Mouse (Mus musculus): Measurements from ENCODE around the gene Lin28b. TPM values are rescaled to one million over a fixed set of nuclear protein-coding genes. Genes with fewer than 3 reads are reported as not detected.

Lin28b gene
- 19.4 and 19.8 TPM in 2 replicates for polyA plus RNA-seq (2016; fragmentation: Nextera tagmentation; extraction: Ambion mirVana)

DNA sequence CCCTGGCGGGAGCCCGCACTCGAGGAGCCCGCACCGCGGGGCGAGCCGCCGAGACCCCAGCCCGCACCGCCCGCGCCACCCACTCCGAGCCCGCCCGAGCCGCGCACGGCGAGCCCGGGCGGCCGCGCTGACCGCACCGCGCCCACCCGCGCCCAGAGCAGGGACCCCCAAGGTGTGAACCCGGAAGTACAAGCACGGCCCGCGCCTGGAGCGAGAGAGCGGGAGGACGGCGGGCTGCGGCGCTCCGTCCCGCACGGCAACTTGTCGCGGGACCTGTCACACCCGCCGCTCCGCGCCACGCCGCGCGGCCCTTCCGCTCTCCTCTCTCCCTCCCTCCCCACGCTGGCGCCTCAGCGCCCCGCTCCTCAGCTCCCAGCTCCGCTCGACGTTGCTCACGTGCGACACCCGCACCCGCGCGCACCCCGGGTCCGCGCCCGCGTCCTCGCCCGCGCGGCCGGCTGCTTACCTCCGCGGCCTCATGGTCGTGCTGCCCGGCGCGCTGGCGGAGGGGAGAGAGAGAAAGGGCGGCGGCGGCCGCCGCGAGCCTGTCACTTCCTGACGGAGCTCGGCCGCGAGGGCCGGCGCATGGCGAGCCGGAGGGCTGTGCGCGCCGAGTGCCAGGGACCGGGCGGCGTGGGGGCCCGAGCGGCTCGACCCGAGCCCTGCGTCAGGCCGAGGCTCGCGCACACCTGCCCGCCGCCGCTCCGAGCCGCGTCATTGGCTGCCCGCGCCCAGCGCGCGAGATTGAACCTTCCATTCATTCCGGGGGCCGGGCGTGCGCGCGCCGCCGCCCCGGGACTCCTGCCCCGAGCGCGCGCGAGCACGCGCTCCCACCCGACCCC lies at the start of gene Lin28b:
TSS of gene Lin28b (minus strand) at position 635 of the 842 bp plus-strand sequence.
- Histone ChIP-seq H3K9ac (peak within 1 kb of the TSS; percentile 86), H3K27me3 (replicated peaks) (peaks cover 25% of the 10 kb centered on the region), H3K4me2 (peak within 1 kb of the TSS; percentile 99), H3K9me3 (replicated peaks) (no peaks in the 10 kb centered on the region), H3K4me3 (peak within 1 kb of the TSS; percentile 80), H3K4me1 (peaks cover 7% of the 10 kb centered on the region), H3K36me3 (no peaks in the 10 kb centered on the region), H3K27ac (peak within 1 kb of the TSS; percentile 78)
- under 1% methylated on average over 99 of the region's 139 CpGs for WGBS (ENCODE audit: insufficient replicate concordance)
- peak; percentile 90 for ATAC-seq

DNA sequence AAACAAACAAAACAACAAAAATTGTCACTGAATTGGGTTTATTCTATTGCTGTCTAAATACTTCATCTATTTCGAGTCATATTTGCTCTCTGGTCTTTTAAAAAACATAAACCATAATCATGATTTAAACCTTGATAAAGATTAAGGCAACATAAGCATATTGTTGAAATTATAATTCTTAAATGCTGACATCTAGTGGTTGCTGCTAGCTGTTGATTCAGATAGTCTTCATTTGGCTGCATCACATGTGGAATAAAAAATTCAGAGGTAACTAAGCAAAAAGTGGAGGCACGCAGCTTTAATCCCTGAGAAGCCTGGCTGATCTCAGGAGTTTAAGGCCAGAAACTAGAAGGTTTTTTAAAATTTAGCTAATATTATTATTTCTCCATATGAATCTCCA lies 25.6 kb upstream of the Lin28b start:
- no peaks in the 10 kb centered on the region for H3K4me1 ChIP-seq
- no peak overlapping the region for H3K27ac ChIP-seq
- 52% methylated on average over 2 of the region's 2 CpGs for WGBS (ENCODE audit: insufficient replicate concordance)
- no peak overlapping the region for H3K4me3 ChIP-seq
- ATAC-seq: no peak
- H3K9me3 ChIP-seq (replicated peaks): no peaks in the 10 kb centered on the region
- no peak overlapping the region for H3K9ac ChIP-seq
- H3K36me3 ChIP-seq: no peaks in the 10 kb centered on the region
- H3K27me3 ChIP-seq (replicated peaks): no peaks in the 10 kb centered on the region
- no peak overlapping the region for H3K4me2 ChIP-seq

- 67% methylated on average over 3 of the region's 3 CpGs for WGBS (ENCODE audit: insufficient replicate concordance)
- no peaks in the 10 kb centered on the region for H3K27me3 ChIP-seq (replicated peaks)
- no peaks in the 10 kb centered on the region for H3K36me3 ChIP-seq
- H3K27ac ChIP-seq: no peak overlapping the region
- H3K9ac ChIP-seq: no peak overlapping the region
- ATAC-seq: no peak
- H3K4me1 ChIP-seq: no peaks in the 10 kb centered on the region
- H3K4me2 ChIP-seq: no peak overlapping the region
- H3K4me3 ChIP-seq: no peak overlapping the region
- no peaks in the 10 kb centered on the region for H3K9me3 ChIP-seq (replicated peaks)
These were observed 24.5 kb upstream of the Lin28b start for GRCm38 (mm10) chr10:45510662-45511061.

GRCm38 (mm10) chr10:45500259-45500658 lies 14.1 kb upstream of the Lin28b start:
- H3K4me3 ChIP-seq: no peak overlapping the region
- no peaks in the 10 kb centered on the region for H3K36me3 ChIP-seq
- H3K9ac ChIP-seq: no peak overlapping the region
- 62% methylated on average over 1 of the region's 1 CpGs for WGBS (ENCODE audit: insufficient replicate concordance)
- no peak overlapping the region for H3K4me2 ChIP-seq
- no peaks in the 10 kb centered on the region for H3K4me1 ChIP-seq
- no peak for ATAC-seq
- no peaks in the 10 kb centered on the region for H3K27me3 ChIP-seq (replicated peaks)
- H3K9me3 ChIP-seq (replicated peaks): no peaks in the 10 kb centered on the region
- H3K27ac ChIP-seq: no peak overlapping the region

DNA sequence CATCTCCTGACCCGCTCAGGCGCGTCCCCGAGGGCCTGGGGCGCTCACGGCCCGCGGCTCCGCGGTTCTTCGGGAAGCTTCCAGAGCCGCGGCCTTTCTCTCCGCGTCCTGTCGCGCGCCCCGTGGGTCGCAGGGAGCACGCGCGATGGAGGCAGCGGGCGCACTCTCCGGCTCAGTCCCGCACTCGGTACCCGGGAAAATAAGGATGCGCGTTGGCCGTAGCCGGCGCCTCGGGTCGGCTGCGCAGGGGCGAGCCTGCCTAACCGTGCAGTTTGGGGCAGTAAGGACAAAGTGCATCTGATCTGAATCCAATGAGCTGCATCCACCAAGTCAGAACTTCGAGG lies 380 bp upstream of the Lin28b start:
- no peaks in the 10 kb centered on the region for H3K9me3 ChIP-seq (replicated peaks)
- ATAC-seq: 0 out of 2 replicates have a peak, but pooled peaks have one; percentile 31

GRCm38 (mm10) chr10:45485226-45485760 lies 902 bp downstream of the Lin28b start:
- Histone ChIP-seq H3K4me3 (peak overlapping the region; percentile 80), H3K27ac (peak overlapping the region; percentile 78), H3K36me3 (no peaks in the 10 kb centered on the region), H3K9ac (peak overlapping the region; percentile 86), H3K4me2 (peak overlapping the region; percentile 99), H3K27me3 (replicated peaks) (peaks cover 25% of the 10 kb centered on the region), H3K4me1 (peaks cover 7% of the 10 kb centered on the region), H3K9me3 (replicated peaks) (no peaks in the 10 kb centered on the region)
- 1% methylated on average over 32 of the region's 32 CpGs for WGBS (ENCODE audit: insufficient replicate concordance)
- peak; percentile 70; the same call in 1 of the 2 replicates for ATAC-seq

More for the DNA sequence above, 380 bp upstream of the Lin28b start:
- Histone ChIP-seq H3K27me3 (replicated peaks) (peaks cover 25% of the 10 kb centered on the region), H3K4me3 (peak overlapping the region; percentile 80), H3K4me2 (peak overlapping the region; percentile 99), H3K36me3 (no peaks in the 10 kb centered on the region), H3K9ac (peak overlapping the region; percentile 86), H3K4me1 (peaks cover 7% of the 10 kb centered on the region), H3K27ac (0 out of 2 replicates have a peak overlapping the region, but pooled peaks have one; percentile 78)
- WGBS (ENCODE audit: insufficient replicate concordance): under 1% methylated on average over 39 of the region's 40 CpGs

DNA sequence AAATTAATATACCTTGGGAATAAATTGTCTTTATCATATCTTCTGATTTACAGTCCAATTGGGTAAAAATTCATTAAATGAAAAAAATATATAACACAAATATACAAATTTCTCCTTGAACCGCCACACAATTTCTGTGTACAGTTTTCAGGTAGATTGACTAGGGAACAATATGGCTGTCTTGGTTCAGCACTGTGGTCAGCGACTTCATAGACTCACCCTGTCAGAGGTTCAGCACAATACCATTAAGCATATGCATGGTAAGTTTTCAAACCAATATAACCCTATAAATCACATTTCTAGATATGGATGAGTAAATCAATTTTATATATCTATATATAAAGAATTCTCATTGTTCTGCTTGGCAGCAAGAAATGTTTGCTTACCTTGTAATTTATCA lies 3.0 kb downstream of the Lin28b start:
- Histone ChIP-seq H3K9me3 (replicated peaks) (no peaks in the 10 kb centered on the region), H3K9ac (no peak overlapping the region), H3K4me2 (no peak overlapping the region), H3K4me1 (peaks cover 7% of the 10 kb centered on the region), H3K36me3 (no peaks in the 10 kb centered on the region), H3K27ac (no peak overlapping the region), H3K27me3 (replicated peaks) (peaks cover 20% of the 10 kb centered on the region), H3K4me3 (no peak overlapping the region)
- 56% methylated on average over 2 of the region's 2 CpGs for WGBS (ENCODE audit: insufficient replicate concordance)
- no peak for ATAC-seq

DNA sequence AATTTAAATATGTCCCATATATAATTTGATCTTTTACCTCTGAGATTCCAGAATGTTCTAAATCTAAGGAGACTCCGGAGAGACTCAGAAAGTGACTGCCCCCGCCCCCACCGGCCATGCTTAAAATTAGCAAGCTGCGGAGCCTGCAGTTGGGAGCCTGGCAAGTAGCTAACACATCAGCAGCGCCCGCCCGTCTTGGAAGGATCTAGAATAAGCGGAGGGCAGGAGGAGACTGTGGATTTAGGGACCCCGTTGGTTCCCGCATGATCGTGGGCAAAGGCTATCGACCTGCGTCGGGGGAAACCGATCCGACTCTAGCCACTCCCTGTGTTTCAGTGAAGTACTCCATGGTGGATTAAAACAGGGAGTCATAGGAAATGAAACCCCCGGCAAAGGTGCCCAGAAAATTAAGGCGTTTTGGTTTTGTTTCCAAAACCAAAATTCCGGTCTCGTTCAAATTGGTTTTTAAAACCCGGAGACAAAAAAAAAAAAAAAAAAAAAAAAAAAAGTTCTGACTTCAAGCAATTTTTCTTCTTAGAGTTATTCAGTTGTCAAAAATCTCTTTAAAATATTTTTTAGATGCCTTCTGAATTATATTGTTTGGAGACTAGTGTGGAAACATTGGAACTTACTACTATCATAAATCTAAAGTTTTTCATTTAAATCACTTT lies 12.4 kb downstream of the Lin28b start:
- peak overlapping the region; percentile 71 for H3K9ac ChIP-seq
- peak overlapping the region; percentile 58; the same call in 1 of the 2 replicates for H3K27ac ChIP-seq
- under 1% methylated on average over 21 of the region's 21 CpGs for WGBS (ENCODE audit: insufficient replicate concordance)

GRCm38 (mm10) chr10:45473143-45473484 lies 13.1 kb downstream of the Lin28b start:
- no peaks in the 10 kb centered on the region for H3K36me3 ChIP-seq
- no peaks in the 10 kb centered on the region for H3K9me3 ChIP-seq (replicated peaks)
- no peaks in the 10 kb centered on the region for H3K27me3 ChIP-seq (replicated peaks)
- H3K4me2 ChIP-seq: peak overlapping the region; percentile 81
- peak overlapping the region; percentile 68 for H3K27ac ChIP-seq
- no peak for ATAC-seq
- 10% methylated on average over 5 of the region's 5 CpGs for WGBS (ENCODE audit: insufficient replicate concordance)
- H3K9ac ChIP-seq: peak overlapping the region; percentile 71; the same call in 1 of the 2 replicates
- H3K4me3 ChIP-seq: peak overlapping the region; percentile 59
- peaks cover 44% of the 10 kb centered on the region for H3K4me1 ChIP-seq

More for the DNA sequence above, 12.4 kb downstream of the Lin28b start:
- Histone ChIP-seq H3K4me1 (peaks cover 39% of the 10 kb centered on the region), H3K4me3 (peak overlapping the region; percentile 59), H3K4me2 (peak overlapping the region; percentile 81), H3K27me3 (replicated peaks) (no peaks in the 10 kb centered on the region), H3K36me3 (no peaks in the 10 kb centered on the region), H3K9me3 (replicated peaks) (no peaks in the 10 kb centered on the region)
- ATAC-seq: no peak

GRCm38 (mm10) chr10:45472431-45473142 lies 13.6 kb downstream of the Lin28b start:
- no peaks in the 10 kb centered on the region for H3K27me3 ChIP-seq (replicated peaks)
- H3K4me3 ChIP-seq: peak overlapping the region; percentile 59; the same call in 1 of the 2 replicates
- H3K27ac ChIP-seq: peak overlapping the region; percentile 68
- WGBS (ENCODE audit: insufficient replicate concordance): 13% methylated on average over 6 of the region's 6 CpGs
- no peaks in the 10 kb centered on the region for H3K36me3 ChIP-seq
- no peaks in the 10 kb centered on the region for H3K9me3 ChIP-seq (replicated peaks)
- 0 out of 2 replicates have a peak overlapping the region, but pooled peaks have one; percentile 71 for H3K9ac ChIP-seq
- peak overlapping the region; percentile 81 for H3K4me2 ChIP-seq
- ATAC-seq: no peak
- peaks cover 48% of the 10 kb centered on the region for H3K4me1 ChIP-seq

- Histone ChIP-seq H3K4me3 (no peak overlapping the region), H3K27me3 (replicated peaks) (no peaks in the 10 kb centered on the region), H3K4me1 (peaks cover 48% of the 10 kb centered on the region), H3K27ac (peak overlapping the region; percentile 58; the same call in 1 of the 2 replicates), H3K4me2 (peak overlapping the region; percentile 86), H3K9ac (peak overlapping the region; percentile 35; the same call in 1 of the 2 replicates), H3K36me3 (no peaks in the 10 kb centered on the region), H3K9me3 (replicated peaks) (no peaks in the 10 kb centered on the region)
- 13% methylated on average over 3 of the region's 3 CpGs for WGBS (ENCODE audit: insufficient replicate concordance)
- no peak for ATAC-seq
These were observed 14.9 kb downstream of the Lin28b start for GRCm38 (mm10) chr10:45471321-45471720.

All from liver, embryonic 12.5 days (tissue).